Mouse (Mus musculus) stomach, embryonic 16.5 days (tissue): Measurements from ENCODE around the gene Plek2. TPM values are rescaled to one million over a fixed set of nuclear protein-coding genes. Genes with fewer than 3 reads are reported as not detected.

ENCODE experiments used
- ATAC-seq: fragments of 200-750 bp; cut with Nextera tagmentation; 2 replicates; pipeline ENCODE4 v1.8.0; 2017; ENCODE audit warnings: moderate number of reproducible peaks, moderate TSS enrichment; ENCODE audit not compliant: insufficient read depth, low FRiP score
- H3K27ac ChIP-seq: fragments of 300-500 bp; sonication (generic); 2 replicates; pipeline ENCODE4 v1.5.1; 2014; ENCODE audit warnings: low read length
- H3K27me3 ChIP-seq: fragments of 300-500 bp; sonication (generic); 2 replicates; pipeline ENCODE4 v1.6.1; 2014; ENCODE audit warnings: low read length, control low read depth, mixed read lengths; ENCODE audit not compliant: control insufficient read depth, insufficient read depth
- H3K36me3 ChIP-seq: fragments of 300-500 bp; sonication (generic); 2 replicates; pipeline ENCODE4 v1.6.1; 2014; ENCODE audit warnings: low read length; ENCODE audit not compliant: control insufficient read depth, insufficient read depth
- H3K4me1 ChIP-seq: fragments of 300-500 bp; sonication (generic); 2 replicates; pipeline ENCODE4 v1.6.1; 2014; ENCODE audit warnings: low read length, control low read depth, mixed read lengths; ENCODE audit not compliant: control insufficient read depth, insufficient read depth
- H3K4me2 ChIP-seq: fragments of 300-500 bp; sonication (generic); 2 replicates; pipeline ENCODE4 v1.6.1; 2014; ENCODE audit warnings: low read depth, low read length, mixed read lengths
- H3K4me3 ChIP-seq: fragments of 300-500 bp; sonication (generic); replicated peaks from 2 replicates; pipeline ENCODE4 v1.5.1; 2014; ENCODE audit warnings: mild to moderate bottlenecking, low read length
- H3K9ac ChIP-seq: fragments of 300-500 bp; sonication (generic); 2 replicates; pipeline ENCODE4 v1.6.1; 2014; ENCODE audit warnings: low read length
- H3K9me3 ChIP-seq: fragments of 300-500 bp; sonication (generic); replicated peaks from 2 replicates; pipeline ENCODE4 v1.6.1; 2016; ENCODE audit warnings: low read length, control low read depth; ENCODE audit not compliant: control insufficient read depth
- WGBS: fragments of 180-500 bp; shearing (Covaris S2); extraction: QIAGEN DNeasy Blood & Tissue Kit; methylation state at CpG from one replicate; pipeline ENCODE4 v1.1.7; 2014; 5-methylcytosine and 5-hydroxymethylcytosine counted together
- polyA plus RNA-seq: library from polyadenylated mRNA; unstranded; fragments of >200 nt; fragmentation: Nextera tagmentation; extraction: Ambion mirVana; gene quantifications from 2 replicates; pipeline ENCODE4 v1.2.1, GENCODE M21; 2015

The Plek2 gene
- polyA plus RNA-seq, 1 experiment from 2014 or later = 33.0 TPM

DNA sequence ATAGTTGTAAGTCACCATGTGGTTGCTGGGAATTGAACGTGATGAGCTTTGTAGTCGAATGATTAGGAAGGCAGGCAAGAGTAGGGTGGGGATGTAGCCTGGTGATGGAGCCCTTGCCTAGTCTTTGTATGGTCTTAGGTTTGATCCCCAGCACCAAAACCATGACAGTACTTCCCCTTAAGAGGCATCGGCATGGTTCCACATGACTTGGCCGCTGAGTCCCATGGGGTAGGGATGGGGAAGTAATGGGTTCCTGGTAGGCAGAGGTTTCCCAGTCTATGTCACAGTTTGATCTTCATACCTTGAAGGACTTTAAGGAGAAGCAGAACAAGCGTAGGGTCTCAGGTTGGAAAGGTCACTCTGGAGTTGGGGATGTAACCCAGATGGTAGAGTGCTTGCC is 5.3 kb downstream of the Plek2 start:
- Histone ChIP-seq H3K4me2 (no peak overlapping the region), H3K27me3 (no peaks in the 10 kb centered on the region), H3K9ac (no peak overlapping the region), H3K9me3 (no peaks in the 10 kb centered on the region), H3K4me3 (no peak overlapping the region), H3K27ac (no peak overlapping the region), H3K4me1 (0 out of 2 replicates have a peak, but pooled peaks cover under 1% of the 10 kb centered on the region), H3K36me3 (no peaks in the 10 kb centered on the region)
- no peak for ATAC-seq
- 84% methylated on average over 5 of the region's 5 CpGs for WGBS

DNA sequence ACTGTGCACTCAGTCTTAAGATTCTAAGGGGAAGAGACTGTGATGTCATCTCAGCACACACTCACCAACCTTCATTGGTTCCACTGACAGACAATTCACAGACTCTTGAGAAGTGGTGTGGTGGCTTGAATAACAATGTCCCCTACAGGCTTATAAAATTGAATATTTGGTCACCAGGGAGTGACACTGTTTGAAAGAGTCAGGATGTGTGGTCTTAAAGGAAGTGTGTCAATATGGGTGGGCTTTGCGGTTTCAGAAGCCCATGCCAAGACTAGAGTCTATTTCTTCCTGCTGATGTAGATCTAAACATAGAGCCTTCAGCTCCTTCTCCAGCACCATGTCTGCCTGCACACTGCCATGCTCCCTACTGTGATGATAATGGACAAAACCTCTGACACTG is 8.9 kb downstream of the Plek2 start:
- ATAC-seq = no peak
- H3K36me3 ChIP-seq = no peaks in the 10 kb centered on the region
- no peak overlapping the region for H3K4me2 ChIP-seq
- H3K27ac ChIP-seq = no peak overlapping the region
- no peaks in the 10 kb centered on the region for H3K9me3 ChIP-seq
- H3K9ac ChIP-seq = no peak overlapping the region
- no peaks in the 10 kb centered on the region for H3K27me3 ChIP-seq
- no peak overlapping the region for H3K4me3 ChIP-seq
- WGBS = 92% methylated on average over 1 of the region's 1 CpGs
- no peaks in the 10 kb centered on the region for H3K4me1 ChIP-seq

DNA sequence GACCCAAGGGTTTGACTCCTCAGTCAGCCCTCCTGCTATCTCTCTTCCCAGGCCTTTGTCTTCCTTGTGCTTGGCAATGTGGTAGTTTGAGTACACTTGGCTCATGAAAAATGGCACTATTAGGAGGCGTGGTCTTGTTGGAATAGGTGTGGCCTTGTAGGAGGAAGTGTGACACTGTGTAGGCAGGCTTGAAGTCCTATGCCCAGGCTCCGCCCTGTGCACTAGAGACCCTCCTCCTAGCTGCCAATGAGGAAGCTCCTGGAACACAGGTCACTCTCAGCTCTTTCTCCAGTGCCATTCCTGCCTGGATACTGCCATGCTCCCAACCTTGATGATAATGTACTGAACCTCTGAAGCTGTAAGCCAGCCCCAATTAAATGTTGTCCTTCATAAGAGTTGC is 15.6 kb downstream of the Plek2 start:
- H3K27ac ChIP-seq = no peak overlapping the region
- H3K36me3 ChIP-seq = no peaks in the 10 kb centered on the region
- no peak overlapping the region for H3K4me3 ChIP-seq
- H3K4me1 ChIP-seq = peaks cover 3% of the 10 kb centered on the region; the same call in 1 of the 2 replicates
- 0 out of 2 replicates have a peak, but pooled peaks cover 5% of the 10 kb centered on the region for H3K9me3 ChIP-seq
- H3K9ac ChIP-seq = no peak overlapping the region
- H3K27me3 ChIP-seq = no peaks in the 10 kb centered on the region
- WGBS = 82% methylated on average over 2 of the region's 2 CpGs
- H3K4me2 ChIP-seq = no peak overlapping the region
- ATAC-seq = no peak

DNA sequence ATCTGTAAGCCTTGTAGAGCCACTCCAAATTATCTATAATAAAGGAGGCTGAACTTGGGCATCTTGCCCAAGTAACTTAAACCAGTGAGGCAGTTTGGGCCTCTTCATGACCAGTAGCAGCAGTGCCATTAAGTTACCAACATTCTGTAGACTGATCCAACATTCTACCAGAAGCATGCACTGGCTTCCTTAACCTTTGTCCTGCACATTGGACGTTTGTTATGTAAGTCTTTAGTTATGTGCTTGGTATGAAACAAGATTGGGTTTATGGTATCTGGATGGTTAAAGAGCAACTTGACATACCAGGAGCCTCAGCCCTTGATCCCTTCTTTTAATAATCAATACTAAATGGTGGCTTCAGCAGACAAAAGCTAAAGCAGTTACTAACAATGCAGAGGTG is 16.7 kb downstream of the Plek2 start:
- WGBS = 44% methylated on average over 1 of the region's 1 CpGs
- H3K36me3 ChIP-seq = no peaks in the 10 kb centered on the region
- H3K4me1 ChIP-seq = peaks cover 3% of the 10 kb centered on the region; the same call in 1 of the 2 replicates
- ATAC-seq = no peak
- 0 out of 2 replicates have a peak, but pooled peaks cover 5% of the 10 kb centered on the region for H3K9me3 ChIP-seq
- H3K4me2 ChIP-seq = no peak overlapping the region
- no peak overlapping the region for H3K27ac ChIP-seq
- no peak overlapping the region for H3K4me3 ChIP-seq
- no peak overlapping the region for H3K9ac ChIP-seq
- H3K27me3 ChIP-seq = no peaks in the 10 kb centered on the region

DNA sequence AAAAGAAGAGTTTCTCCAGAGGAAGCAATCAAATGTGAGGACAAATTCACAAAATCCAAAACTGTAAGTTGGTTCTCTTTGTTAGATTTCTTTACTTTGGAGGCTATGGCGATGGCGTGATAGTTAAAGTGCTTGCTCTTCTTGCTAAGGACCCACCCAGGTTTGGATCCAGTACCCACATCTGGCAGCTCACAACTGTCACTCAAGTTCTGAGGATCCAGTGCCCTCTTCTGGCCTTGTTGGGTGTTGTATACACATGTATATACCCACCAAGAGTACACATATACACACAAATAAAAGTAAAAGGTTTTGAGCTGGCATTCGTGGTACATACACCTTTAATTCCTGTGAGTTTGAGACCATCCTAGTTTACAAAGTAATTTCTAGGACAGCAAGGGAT is 32.2 kb downstream of the Plek2 start:
- Histone ChIP-seq H3K27ac (no peak overlapping the region), H3K36me3 (peaks cover 26% of the 10 kb centered on the region; the same call in 1 of the 2 replicates), H3K4me2 (no peak overlapping the region), H3K9ac (no peak overlapping the region), H3K4me3 (no peak overlapping the region), H3K27me3 (no peaks in the 10 kb centered on the region), H3K4me1 (no peaks in the 10 kb centered on the region), H3K9me3 (no peaks in the 10 kb centered on the region)
- WGBS = 93% methylated on average over 3 of the region's 3 CpGs
- ATAC-seq = no peak

DNA sequence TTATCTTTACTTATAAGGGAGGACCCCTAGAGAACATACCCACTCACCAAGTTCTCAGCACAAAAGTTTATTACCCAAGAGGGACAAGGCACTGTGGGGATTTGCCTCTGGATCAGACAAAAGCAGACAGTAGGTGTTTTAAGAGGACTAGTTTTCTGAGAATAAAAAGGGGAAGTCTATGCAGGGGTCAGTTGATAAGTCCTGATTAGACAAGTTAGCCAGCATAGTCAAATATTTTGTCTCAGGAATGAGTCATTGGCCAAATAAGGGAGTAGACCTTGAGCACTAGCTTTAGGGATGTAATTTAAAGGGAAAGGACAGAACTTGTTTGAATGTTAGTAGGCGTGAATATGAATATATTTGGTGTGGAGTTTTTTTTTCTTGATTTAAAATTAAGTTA is 38.6 kb downstream of the Plek2 start:
- H3K4me3 ChIP-seq = no peak overlapping the region
- no peak for ATAC-seq
- no peaks in the 10 kb centered on the region for H3K9me3 ChIP-seq
- no peaks in the 10 kb centered on the region for H3K27me3 ChIP-seq
- H3K27ac ChIP-seq = no peak overlapping the region
- no peak overlapping the region for H3K4me2 ChIP-seq
- H3K4me1 ChIP-seq = peaks cover 8% of the 10 kb centered on the region
- H3K9ac ChIP-seq = no peak overlapping the region
- 0 out of 2 replicates have a peak, but pooled peaks cover 3% of the 10 kb centered on the region for H3K36me3 ChIP-seq
- 67% methylated on average over 1 of the region's 1 CpGs for WGBS

DNA sequence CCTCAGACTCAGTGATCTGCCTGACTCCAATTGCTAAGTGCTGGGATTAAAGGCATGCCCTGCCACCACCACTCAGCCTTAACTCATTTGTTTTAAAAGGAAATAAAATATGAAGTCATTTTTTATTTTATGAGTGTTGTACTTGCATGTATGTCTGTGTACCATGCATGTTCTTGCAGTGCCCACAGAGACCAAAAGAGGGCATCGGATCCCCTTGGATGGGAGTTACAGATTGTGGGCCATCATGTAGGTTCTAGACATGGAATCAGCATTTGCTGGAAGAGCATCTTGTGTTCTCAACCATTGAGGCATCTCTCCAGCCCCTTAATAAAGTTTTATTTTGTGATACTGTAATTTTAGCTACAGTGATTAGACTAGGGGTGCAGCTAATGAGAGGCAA is 41.3 kb downstream of the Plek2 start:
- ATAC-seq = no peak
- Histone ChIP-seq H3K9me3 (no peaks in the 10 kb centered on the region), H3K36me3 (0 out of 2 replicates have a peak, but pooled peaks cover 3% of the 10 kb centered on the region), H3K27me3 (no peaks in the 10 kb centered on the region), H3K4me3 (no peak overlapping the region), H3K4me1 (peaks cover 14% of the 10 kb centered on the region), H3K9ac (no peak overlapping the region), H3K27ac (no peak overlapping the region), H3K4me2 (no peak overlapping the region)
- WGBS = 100% methylated on average over 1 of the region's 1 CpGs

DNA sequence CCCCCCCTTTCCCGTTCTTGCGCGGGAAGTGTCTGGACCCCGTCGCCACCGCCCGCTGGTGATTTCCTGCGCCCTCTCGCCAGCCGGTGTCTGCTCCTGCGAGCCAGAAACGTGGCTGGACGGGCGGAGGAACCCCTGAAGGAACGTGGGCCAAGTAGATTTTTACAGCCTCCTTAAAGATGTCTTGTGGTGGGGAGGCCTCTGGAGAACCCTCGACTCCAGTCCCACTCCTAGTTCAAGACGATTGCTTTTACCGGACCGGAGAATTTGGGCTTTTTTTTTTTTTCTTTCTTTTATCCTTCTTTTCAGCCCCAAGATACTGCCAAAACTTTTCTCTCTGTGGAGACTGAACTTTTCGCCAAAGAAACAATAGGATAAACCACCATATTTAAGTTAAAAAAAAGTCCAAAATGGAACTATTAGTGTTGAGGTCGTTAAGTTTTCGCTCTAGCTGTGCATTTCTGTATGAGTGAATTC is 44.5 kb downstream of the Plek2 start:
- H3K9me3 ChIP-seq = no peaks in the 10 kb centered on the region
- peak overlapping the region; percentile 94 for H3K9ac ChIP-seq
- peak overlapping the region; percentile 90 for H3K4me3 ChIP-seq
- H3K36me3 ChIP-seq = no peaks in the 10 kb centered on the region
- H3K4me2 ChIP-seq = peak overlapping the region; percentile 80
- ATAC-seq = peak; percentile 20
- H3K27me3 ChIP-seq = no peaks in the 10 kb centered on the region
- H3K4me1 ChIP-seq = peaks cover 20% of the 10 kb centered on the region
- peak overlapping the region; percentile 92 for H3K27ac ChIP-seq
- under 1% methylated on average over 22 of the region's 22 CpGs for WGBS

DNA sequence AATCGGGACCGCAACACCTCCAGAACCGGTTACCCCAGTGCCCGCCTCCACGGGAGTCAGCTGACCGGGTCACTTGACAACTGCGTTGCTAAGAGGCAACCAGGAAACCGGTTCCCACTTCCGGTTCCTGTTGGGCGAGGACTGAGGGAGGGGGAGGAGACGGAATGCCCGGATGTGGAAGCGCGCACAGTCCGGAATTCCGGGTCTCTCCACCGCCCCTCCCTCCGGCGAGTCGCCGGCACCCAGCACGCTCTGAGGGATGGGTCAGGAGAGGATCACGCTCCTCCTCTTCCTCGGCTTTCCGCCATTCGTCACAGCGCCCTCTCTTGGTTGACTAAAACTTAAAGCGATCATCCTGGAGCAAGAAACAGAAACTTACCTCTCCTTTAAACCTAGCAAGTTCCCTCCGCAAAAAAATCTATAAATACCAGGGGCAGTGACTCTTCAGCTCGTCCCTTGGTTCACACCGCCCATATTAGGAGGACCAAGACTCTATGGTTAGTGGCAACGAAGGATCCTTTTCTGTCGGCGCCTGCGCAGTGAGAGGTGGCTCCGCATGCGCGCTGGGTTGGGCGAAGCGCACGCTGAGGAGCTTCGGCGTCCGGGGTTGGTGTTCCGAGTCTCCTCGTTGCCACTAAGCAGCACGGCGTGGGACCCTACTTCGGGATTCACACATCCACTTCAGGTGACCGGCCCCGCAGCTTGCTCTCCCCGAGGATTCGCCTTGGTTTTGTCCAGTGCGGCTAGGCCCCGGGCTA is 45.1 kb downstream of the Plek2 start, which contains the start of the genes Atp6v1d and Eif2s1:
Gene Atp6v1d, minus strand, starts transcription at position 143 of the 758 bp plus-strand sequence.
Gene Eif2s1, plus strand, starts transcription at position 324 of the 758 bp plus-strand sequence.
- WGBS = under 1% methylated on average over 54 of the region's 55 CpGs
- Histone ChIP-seq H3K27ac (peak within 1 kb of the TSS; percentile 92), H3K4me2 (peak within 1 kb of the TSS; percentile 80), H3K36me3 (no peaks in the 10 kb centered on the region), H3K27me3 (no peaks in the 10 kb centered on the region), H3K9me3 (no peaks in the 10 kb centered on the region), H3K4me1 (peaks cover 20% of the 10 kb centered on the region), H3K4me3 (peak within 1 kb of the TSS; percentile 90), H3K9ac (peak within 1 kb of the TSS; percentile 94)
- ATAC-seq = peak; percentile 100
